Comparison of ENCODE assay signal across 12 mouse cellular contexts in genomic region chr1:51650653-51650995, GRCm38 (mm10).
DNase-seq lines count a peak whose midpoint lies in the region; ATAC-seq lines count a peak whose summit lies in the region.
"Had no signal": no experiment of that assay in that cellular context is flagged by ENCODE, and none has a peak within 500 bp of the region (broad histone marks: within the 10 kb centered on the region; RNA-seq: fewer than 3 reads in every experiment).

No protein-coding gene starts in this region.

- no peaks in the 10 kb centered on the region for H3K27me3 ChIP-seq in hindbrain, embryonic 15.5 days

- peaks cover 6% of the 10 kb centered on the region; the same call in 1 of the 2 replicates for H3K4me1 ChIP-seq in hindbrain, embryonic 15.5 days (replicated peaks)

- ATAC-seq in hindbrain, embryonic 15.5 days (ENCODE audit: low FRiP score, low read depth) = peak; percentile 85
- ATAC-seq in megakaryocyte-erythroid progenitor cell, adult 5-6 weeks (replicated peaks; ENCODE audit: low FRiP score, low TSS enrichment, poor library complexity, severe bottlenecking) = no peak
- ATAC-seq in cerebellum, adult (ENCODE audit: insufficient number of reproducible peaks, low FRiP score, low TSS enrichment) = no peak
- ATAC-seq: intestine, postnatal 0 days had no signal

- no peaks in the 10 kb centered on the region for H3K36me3 ChIP-seq in hindbrain, embryonic 15.5 days
- H3K36me3 ChIP-seq: G1E had no signal

- WGBS in hindbrain, embryonic 15.5 days = 17% methylated on average over 3 of the region's 3 CpGs

- no peak overlapping the region for H3K4me3 ChIP-seq in hindbrain, embryonic 15.5 days

- DNase-seq in cerebellum, postnatal 10 days = peak; percentile 49 to 58
- DNase-seq in cerebellum, adult 11-12 months = no peak
- peak; percentile 53 for DNase-seq in mesoderm, embryonic 11.5 days (ENCODE audit: low read depth, low spot score)
- peak; percentile 79 for DNase-seq in retina, embryonic 14.5 days (ENCODE audit: low spot score)
- DNase-seq in layer of hippocampus, adult 18-20 months (ENCODE audit: low spot score in 2 of 2) = no peak
- DNase-seq: heart, adult 18-20 months; layer of hippocampus, postnatal 36 days had no signal

- no peaks in the 10 kb centered on the region for H3K9me3 ChIP-seq in hindbrain, embryonic 15.5 days
- H3K9me3 ChIP-seq: G1E had no signal

- peak overlapping the region; percentile 25 for H3K27ac ChIP-seq in hindbrain, embryonic 15.5 days (replicated peaks)

- H3K4me2 ChIP-seq in hindbrain, embryonic 15.5 days = no peak overlapping the region

- H3K9ac ChIP-seq in hindbrain, embryonic 15.5 days = no peak overlapping the region

Comparison
In these comparisons a context has a peak if more than half of its experiments do, and no peak if none do; other contexts are left out.
1. DNase-seq: peak in cerebellum, postnatal 10 days (2 of 2), mesoderm, embryonic 11.5 days (single experiment) and retina, embryonic 14.5 days (single experiment); none in cerebellum, adult 11-12 months (single experiment) and layer of hippocampus, adult 18-20 months (0 of 2).